Mouse (Mus musculus) retina, postnatal 7 days (tissue): Measurements from ENCODE around the gene Eif2ak2.
A peak's percentile ranks its signal among the peaks of the same experiment; 100 is the strongest.

ENCODE experiments used
- DNase-seq: peaks from one replicate; pipeline ENCODE4 v3.0.0-alpha.2; 2012; ENCODE audit warnings: low read depth, low spot score

Gene Eif2ak2

GRCm38 (mm10) chr17:78882401-78883112, at the start of gene Eif2ak2:
Eif2ak2 (minus strand) TSS chr17:78882573.
- no peak for DNase-seq

GRCm38 (mm10) chr17:78917696-78918095, 35.3 kb upstream of the Eif2ak2 start:
- DNase-seq, result no peak

- no peak for DNase-seq
Measured at GRCm38 (mm10) chr17:78916899-78917298, 34.5 kb upstream of the Eif2ak2 start.

- peak; percentile 78 for DNase-seq
Measured at GRCm38 (mm10) chr17:78916369-78916813, 34.0 kb upstream of the Eif2ak2 start, which contains the start of gene Cebpzos. Cebpzos (plus strand) TSS chr17:78916500.

- DNase-seq, result no peak
Measured at GRCm38 (mm10) chr17:78915772-78916171, 33.4 kb upstream of the Eif2ak2 start.

GRCm38 (mm10) chr17:78913921-78914320, 31.5 kb upstream of the Eif2ak2 start:
- DNase-seq, result no peak

- DNase-seq, result no peak
Measured at GRCm38 (mm10) chr17:78912861-78913281, 30.5 kb upstream of the Eif2ak2 start.

GRCm38 (mm10) chr17:78909374-78909773, 27.0 kb upstream of the Eif2ak2 start:
- DNase-seq, result no peak

GRCm38 (mm10) chr17:78906892-78907291, 24.5 kb upstream of the Eif2ak2 start, which contains the start of gene Sult6b1:
Sult6b1 (minus strand) TSS chr17:78906992.
- DNase-seq, result no peak

GRCm38 (mm10) chr17:78903158-78903557, 20.8 kb upstream of the Eif2ak2 start:
- no peak for DNase-seq

GRCm38 (mm10) chr17:78895394-78895793, 13.0 kb upstream of the Eif2ak2 start:
- DNase-seq, result no peak

GRCm38 (mm10) chr17:78894991-78895390, 12.6 kb upstream of the Eif2ak2 start:
- no peak for DNase-seq

- DNase-seq, result no peak
Measured at GRCm38 (mm10) chr17:78891020-78891419, 8.6 kb upstream of the Eif2ak2 start.

- DNase-seq, result no peak
Measured at GRCm38 (mm10) chr17:78889184-78889583, 6.8 kb upstream of the Eif2ak2 start.

GRCm38 (mm10) chr17:78888554-78888953, 6.2 kb upstream of the Eif2ak2 start:
- no peak for DNase-seq

GRCm38 (mm10) chr17:78885286-78886065, 3.1 kb upstream of the Eif2ak2 start:
- DNase-seq, result no peak

- no peak for DNase-seq
Measured at GRCm38 (mm10) chr17:78883291-78883690, 918 bp upstream of the Eif2ak2 start.

GRCm38 (mm10) chr17:78881878-78882304, 482 bp downstream of the Eif2ak2 start:
- DNase-seq, result no peak

- DNase-seq, result no peak
Measured at GRCm38 (mm10) chr17:78873886-78874285, 8.5 kb downstream of the Eif2ak2 start.

GRCm38 (mm10) chr17:78856243-78856642, 26.1 kb downstream of the Eif2ak2 start:
- DNase-seq, result no peak

- no peak for DNase-seq
Measured at GRCm38 (mm10) chr17:78842271-78842928, 40.0 kb downstream of the Eif2ak2 start.

- no peak for DNase-seq
Measured at GRCm38 (mm10) chr17:78836056-78836455, 46.3 kb downstream of the Eif2ak2 start.
